Mouse (Mus musculus) kidney, adult 2 months (tissue): Measurements from ENCODE around the gene Cdc7.

Experiments
- CTCF ChIP-seq: fragments of 200-500 bp; conservative IDR thresholded peaks from 2 replicates; pipeline ENCODE4 v1.5.1; 2011; ENCODE audit warnings: low read depth, mild to moderate bottlenecking, control low read depth, low read length, moderate library complexity, mixed read lengths; ENCODE audit not compliant: insufficient read depth, insufficient read length
- POLR2A ChIP-seq: fragments of 200-500 bp; IDR thresholded peaks from one replicate; pipeline ENCODE4 v1.6.1; 2011; ENCODE audit warnings: low read depth, low read length, control low read depth

DNA sequence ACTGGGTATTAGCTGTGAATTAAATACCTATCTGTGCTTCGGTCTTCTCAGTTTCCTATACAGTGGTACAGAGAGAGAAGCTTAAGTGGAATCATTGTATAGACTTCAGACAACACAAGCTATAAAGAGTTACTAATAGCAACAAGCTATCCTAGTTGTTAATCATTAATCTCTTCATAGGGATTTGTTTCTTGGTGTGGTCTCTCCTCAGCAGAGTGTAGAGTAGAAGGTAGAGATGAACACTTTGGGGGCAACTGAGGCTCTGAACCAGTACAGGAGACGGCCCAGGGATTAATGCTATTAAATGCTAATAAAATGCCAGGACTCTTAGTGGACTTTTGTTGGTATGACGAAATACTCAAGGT is 57.9 kb downstream of the Cdc7 start:
- TF ChIP-seq CTCF (no peak), POLR2A (no peak)
